Mouse (Mus musculus) liver, adult 2 months (tissue): ENCODE measurements at regions not wholly inside any gene's neighbourhood (a gene's known extent, or its start where the extent isn't known, plus 50 kb on each side); places are given as distances from the start of the nearest gene placed in this dataset.

ENCODE experiments used
- CTCF ChIP-seq: fragments of 200-500 bp; IDR thresholded peaks from 2 replicates; pipeline ENCODE4 v1.5.1; 2011; ENCODE audit warnings: low read depth, low read length, control low read depth
- POLR2A ChIP-seq: fragments of 200-500 bp; IDR thresholded peaks from 2 replicates; pipeline ENCODE4 v1.6.1; 2011; ENCODE audit warnings: low read length, control low read depth; ENCODE audit not compliant: insufficient read depth; ENCODE audit errors: extremely low read depth

GRCm38 (mm10) chr17:78141136-78141535 is 58.9 kb upstream of the Crim1 start:
- TF ChIP-seq CTCF (no peak), POLR2A (no peak)
